Mouse (Mus musculus): ENCODE measurements at regions not wholly inside any gene's neighbourhood (a gene's known extent, or its start where the extent isn't known, plus 50 kb on each side); places are given as distances from the start of the nearest gene placed in this dataset.

- no peak for DNase-seq (ENCODE audit: low read depth, low spot score)
Measured at GRCm38 (mm10) chr4:32074399-32075296, 110.8 kb downstream of the Map3k7 start.

GRCm38 (mm10) chr4:32076391-32076925 lies 112.6 kb downstream of the Map3k7 start:
- DNase-seq (ENCODE audit: low read depth, low spot score): no peak

- no peak for DNase-seq (ENCODE audit: low read depth, low spot score)
Measured at GRCm38 (mm10) chr4:32083456-32083855, 119.6 kb downstream of the Map3k7 start.

GRCm38 (mm10) chr4:32084250-32084869 lies 120.5 kb downstream of the Map3k7 start:
- no peak for DNase-seq (ENCODE audit: low read depth, low spot score)

GRCm38 (mm10) chr4:32085040-32085439 lies 121.1 kb downstream of the Map3k7 start:
- no peak for DNase-seq (ENCODE audit: low read depth, low spot score)

GRCm38 (mm10) chr4:32091086-32091485 lies 127.2 kb downstream of the Map3k7 start:
- DNase-seq (ENCODE audit: low read depth, low spot score): peak; percentile 22

- DNase-seq (ENCODE audit: low read depth, low spot score): no peak
Measured at GRCm38 (mm10) chr4:32092320-32093041, 128.6 kb downstream of the Map3k7 start.

- DNase-seq (ENCODE audit: low read depth, low spot score): no peak
Measured at GRCm38 (mm10) chr4:32098233-32098632, 134.3 kb downstream of the Map3k7 start.

- no peak for DNase-seq (ENCODE audit: low read depth, low spot score)
Measured at GRCm38 (mm10) chr4:32101002-32101401, 137.1 kb downstream of the Map3k7 start.

- no peak for DNase-seq (ENCODE audit: low read depth, low spot score)
Measured at GRCm38 (mm10) chr4:32106664-32107171, 131.9 kb upstream of the Bach2 start.

- DNase-seq (ENCODE audit: low read depth, low spot score): no peak
Measured at GRCm38 (mm10) chr4:32122320-32122719, 116.3 kb upstream of the Bach2 start.

- DNase-seq (ENCODE audit: low read depth, low spot score): no peak
Measured at GRCm38 (mm10) chr4:32126828-32127227, 111.8 kb upstream of the Bach2 start.

- no peak for DNase-seq (ENCODE audit: low read depth, low spot score)
Measured at GRCm38 (mm10) chr4:32130594-32130993, 108.0 kb upstream of the Bach2 start.

GRCm38 (mm10) chr4:32131819-32132218 lies 106.8 kb upstream of the Bach2 start:
- DNase-seq (ENCODE audit: low read depth, low spot score): no peak

- DNase-seq (ENCODE audit: low read depth, low spot score): no peak
Measured at GRCm38 (mm10) chr4:32136151-32136550, 102.5 kb upstream of the Bach2 start.

GRCm38 (mm10) chr4:32137243-32137642 lies 101.4 kb upstream of the Bach2 start:
- no peak for DNase-seq (ENCODE audit: low read depth, low spot score)

- DNase-seq (ENCODE audit: low read depth, low spot score): no peak
Measured at GRCm38 (mm10) chr4:32137966-32138365, 100.6 kb upstream of the Bach2 start.

- DNase-seq (ENCODE audit: low read depth, low spot score): no peak
Measured at GRCm38 (mm10) chr4:32139586-32139985, 99.0 kb upstream of the Bach2 start.

- DNase-seq (ENCODE audit: low read depth, low spot score): no peak
Measured at GRCm38 (mm10) chr4:32140068-32140467, 98.5 kb upstream of the Bach2 start.

- no peak for DNase-seq (ENCODE audit: low read depth, low spot score)
Measured at GRCm38 (mm10) chr4:32142198-32142597, 96.4 kb upstream of the Bach2 start.

- DNase-seq (ENCODE audit: low read depth, low spot score): no peak
Measured at GRCm38 (mm10) chr4:32147146-32147545, 91.5 kb upstream of the Bach2 start.

GRCm38 (mm10) chr4:32148597-32148996 lies 90.0 kb upstream of the Bach2 start:
- no peak for DNase-seq (ENCODE audit: low read depth, low spot score)
